Mouse (Mus musculus) left cerebral cortex, adult 8-10 months (tissue): ENCODE measurements around the gene Ifit3. TPM values are rescaled to one million over a fixed set of nuclear protein-coding genes. Genes with fewer than 3 reads are reported as not detected.

Source experiments
- total RNA-seq, 4 experiments: library from RNA; stranded (reverse); gene quantifications; 2 replicates each; pipeline ENCODE4 v1.2.4; 2022

The Ifit3 gene
- total RNA-seq, 4 experiments from 2014 or later, result 6.7 to 15.3 (median 10.6) TPM

Other genes starting within 250 kb of the Ifit3 start
- 1 to 10 TPM in 2 of 4 experiments, under 1 TPM in 1, not detected in 1; 0.35 to 1.6 (median 1.2) TPM for gene Ch25h, start 108.4 kb upstream of the Ifit3 start, total RNA-seq
- gene Lipa, start 56.1 kb upstream of the Ifit3 start, total RNA-seq, result 10 to 100 TPM; 15.7 to 21.3 (median 17.4) TPM
- gene Ifit2, start 32.8 kb upstream of the Ifit3 start, total RNA-seq, result 1 to 10 TPM; 7.1 to 9.4 (median 7.2) TPM
- 1 to 10 TPM; 1.7 to 2.4 (median 2.1) TPM for gene Ifit1bl1, start 18.4 kb downstream of the Ifit3 start, total RNA-seq
- gene Ifit3b, start 24.4 kb downstream of the Ifit3 start, total RNA-seq, result 1 to 10 TPM; 3.5 to 6.3 (median 4.4) TPM
- under 1 TPM; 0.38 to 0.66 (median 0.49) TPM for gene Ifit1bl2, start 57.2 kb downstream of the Ifit3 start, total RNA-seq
- 1 to 10 TPM; 1.3 to 3.0 (median 2.1) TPM for gene Ifit1, start 57.3 kb downstream of the Ifit3 start, total RNA-seq
- gene Slc16a12, start 163.8 kb downstream of the Ifit3 start, total RNA-seq, result 1 to 10 TPM; 3.4 to 6.5 (median 3.6) TPM